Mouse (Mus musculus) liver, embryonic 12.5 days (tissue): ENCODE results near the gene Asgr1. TPM values are rescaled to one million over a fixed set of nuclear protein-coding genes. Genes with fewer than 3 reads are reported as not detected.

Experiments
- ATAC-seq: fragments of 200-750 bp; cut with Nextera tagmentation; 2 replicates; pipeline ENCODE4 v1.8.0; 2017; ENCODE audit warnings: moderate number of reproducible peaks, mild to moderate bottlenecking, moderate library complexity
- H3K27ac ChIP-seq: fragments of 300-500 bp; sonication (generic); 2 replicates; pipeline ENCODE4 v1.5.1; 2016; ENCODE audit warnings: mild to moderate bottlenecking
- H3K27me3 ChIP-seq: fragments of 300-500 bp; sonication (generic); replicated peaks from 2 replicates; pipeline ENCODE4 v1.6.1; 2016; ENCODE audit warnings: mild to moderate bottlenecking, moderate library complexity
- H3K36me3 ChIP-seq: fragments of 300-500 bp; sonication (generic); 2 replicates; pipeline ENCODE4 v1.6.1; 2016; ENCODE audit warnings: mild to moderate bottlenecking, moderate library complexity
- H3K4me1 ChIP-seq: fragments of 300-500 bp; sonication (generic); 2 replicates; pipeline ENCODE4 v1.6.1; 2016
- H3K4me2 ChIP-seq: fragments of 300-500 bp; sonication (generic); 2 replicates; pipeline ENCODE4 v1.6.1; 2016; ENCODE audit warnings: mild to moderate bottlenecking, moderate library complexity
- H3K4me3 ChIP-seq: fragments of 300-500 bp; sonication (generic); 2 replicates; pipeline ENCODE4 v1.5.1; 2016; ENCODE audit warnings: mild to moderate bottlenecking, moderate library complexity
- H3K9ac ChIP-seq: fragments of 300-500 bp; sonication (generic); 2 replicates; pipeline ENCODE4 v1.6.1; 2016; ENCODE audit warnings: mild to moderate bottlenecking, moderate library complexity
- H3K9me3 ChIP-seq: fragments of 300-500 bp; sonication (generic); replicated peaks from 2 replicates; pipeline ENCODE4 v1.6.1; 2016; ENCODE audit warnings: mild to moderate bottlenecking, moderate library complexity
- WGBS: fragments of 180-500 bp; shearing (Covaris S2); methylation state at CpG from one replicate; pipeline ENCODE4 v1.1.7; 2016; ENCODE audit not compliant: insufficient replicate concordance; 5-methylcytosine and 5-hydroxymethylcytosine counted together
- polyA plus RNA-seq: library from polyadenylated mRNA; unstranded; fragments of >200 nt; fragmentation: Nextera tagmentation; extraction: Ambion mirVana; gene quantifications from 2 replicates; pipeline ENCODE4 v1.2.1, GENCODE M21; 2016

Gene Asgr1
- polyA plus RNA-seq, 1 experiment from 2014 or later = 0.63 TPM

DNA sequence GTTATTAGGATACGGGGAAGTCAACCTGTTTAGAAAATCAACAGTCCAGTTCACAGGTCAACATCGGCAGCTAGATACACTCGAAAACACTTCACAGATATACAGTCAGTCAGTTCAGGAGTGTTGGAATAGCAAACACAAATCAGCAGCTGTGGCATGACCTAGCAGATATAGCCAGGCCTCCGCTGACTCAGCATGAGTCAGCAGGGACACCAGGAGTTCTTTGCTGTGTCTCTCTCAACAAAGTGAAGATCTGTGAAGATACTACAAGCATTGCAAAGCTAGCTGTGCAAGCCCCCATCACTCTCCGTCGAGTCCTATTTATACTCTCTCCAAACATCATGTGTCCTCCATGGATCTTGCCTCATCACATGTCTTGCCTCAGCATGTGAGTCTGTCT is 21.7 kb downstream of the Asgr1 start:
- H3K27me3 ChIP-seq = peaks cover 13% of the 10 kb centered on the region; the same call in 1 of the 2 replicates
- peak overlapping the region; percentile 93 for H3K27ac ChIP-seq
- H3K9me3 ChIP-seq = no peaks in the 10 kb centered on the region
- peak overlapping the region; percentile 33; the same call in 1 of the 2 replicates for H3K9ac ChIP-seq
- H3K4me3 ChIP-seq = no peak overlapping the region
- peaks cover 32% of the 10 kb centered on the region for H3K4me1 ChIP-seq
- H3K4me2 ChIP-seq = peak overlapping the region; percentile 53
- H3K36me3 ChIP-seq = no peaks in the 10 kb centered on the region
- WGBS = 55% methylated on average over 6 of the region's 6 CpGs
- ATAC-seq = peak; percentile 89

DNA sequence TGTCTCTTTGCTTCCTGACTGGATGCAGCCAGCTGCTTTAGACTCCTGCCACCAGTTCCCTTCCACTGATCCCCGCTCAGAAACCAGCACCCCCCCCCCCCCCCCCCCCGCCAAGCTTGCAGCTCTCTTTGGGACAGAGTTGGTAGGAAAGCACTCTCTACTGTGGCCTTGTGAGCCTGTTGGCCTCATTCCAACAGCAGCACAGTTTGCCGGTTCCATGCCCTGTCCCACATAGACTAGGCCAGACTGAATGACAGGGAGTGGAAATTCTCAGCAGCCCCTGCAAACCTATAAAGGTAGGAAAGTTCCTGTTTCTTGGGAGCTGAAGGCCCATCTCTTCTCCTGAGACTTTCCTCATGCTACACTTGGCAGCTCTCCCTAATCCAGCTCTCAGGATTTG is 23.6 kb downstream of the Asgr1 start:
- 65% methylated on average over 2 of the region's 3 CpGs for WGBS

DNA sequence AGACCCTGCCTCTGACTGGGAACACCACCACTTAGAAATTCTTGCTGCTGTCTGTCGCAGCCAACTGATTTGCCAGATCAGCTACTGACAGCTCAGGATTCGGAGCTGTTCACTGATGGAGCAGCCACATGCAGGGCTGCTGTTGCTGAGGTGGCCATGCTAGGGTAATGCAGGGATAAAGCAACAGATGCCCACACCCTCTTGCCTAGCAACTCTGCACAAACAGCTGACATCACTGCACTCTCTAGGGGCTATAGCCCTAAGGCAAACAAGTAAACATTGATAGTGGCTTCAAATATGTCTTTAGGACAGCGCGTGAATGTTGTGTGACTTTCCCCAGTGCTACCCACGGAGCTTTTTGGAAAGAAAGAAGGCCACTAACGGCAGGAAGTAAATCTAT is 25.3 kb downstream of the Asgr1 start:
- Histone ChIP-seq H3K4me2 (no peak overlapping the region), H3K27ac (no peak overlapping the region), H3K9ac (no peak overlapping the region), H3K4me1 (peaks cover 32% of the 10 kb centered on the region), H3K36me3 (no peaks in the 10 kb centered on the region), H3K9me3 (no peaks in the 10 kb centered on the region), H3K27me3 (0 out of 2 replicates have a peak, but pooled peaks cover 6% of the 10 kb centered on the region), H3K4me3 (no peak overlapping the region)
- peak; percentile 60; the same call in 1 of the 2 replicates for ATAC-seq
- 67% methylated on average over 6 of the region's 6 CpGs for WGBS

More for the DNA sequence above, 23.6 kb downstream of the Asgr1 start:
- no peaks in the 10 kb centered on the region for H3K36me3 ChIP-seq
- no peak overlapping the region for H3K9ac ChIP-seq
- H3K4me3 ChIP-seq = no peak overlapping the region
- H3K4me1 ChIP-seq = peaks cover 32% of the 10 kb centered on the region
- no peak for ATAC-seq
- no peak overlapping the region for H3K27ac ChIP-seq
- no peaks in the 10 kb centered on the region for H3K9me3 ChIP-seq
- H3K4me2 ChIP-seq = no peak overlapping the region
- H3K27me3 ChIP-seq = peaks cover 14% of the 10 kb centered on the region; the same call in 1 of the 2 replicates

DNA sequence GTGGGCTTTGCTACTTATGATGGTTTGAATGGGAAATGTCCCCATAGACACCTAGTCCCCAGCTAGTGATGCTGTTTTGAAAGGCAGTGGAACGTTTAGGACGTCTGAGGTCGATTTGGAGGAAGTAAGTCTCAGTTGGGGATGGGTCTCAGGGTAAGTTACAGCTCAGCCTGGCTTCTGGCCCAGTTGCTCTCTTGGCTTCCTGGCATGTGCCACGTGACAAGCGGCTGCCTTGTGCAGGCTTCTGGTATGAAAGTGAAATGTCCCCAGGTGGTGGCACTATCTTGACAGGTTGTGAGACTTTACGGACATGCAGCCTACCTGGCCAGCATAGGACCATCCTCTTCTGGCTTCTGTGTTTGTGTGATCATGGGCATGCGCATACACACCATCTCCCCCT is 26.0 kb downstream of the Asgr1 start:
- Histone ChIP-seq H3K36me3 (no peaks in the 10 kb centered on the region), H3K4me2 (no peak overlapping the region), H3K4me3 (no peak overlapping the region), H3K9ac (no peak overlapping the region), H3K27ac (no peak overlapping the region), H3K27me3 (0 out of 2 replicates have a peak, but pooled peaks cover 5% of the 10 kb centered on the region), H3K4me1 (peaks cover 25% of the 10 kb centered on the region), H3K9me3 (no peaks in the 10 kb centered on the region)
- 45% methylated on average over 7 of the region's 7 CpGs for WGBS
- ATAC-seq = no peak

DNA sequence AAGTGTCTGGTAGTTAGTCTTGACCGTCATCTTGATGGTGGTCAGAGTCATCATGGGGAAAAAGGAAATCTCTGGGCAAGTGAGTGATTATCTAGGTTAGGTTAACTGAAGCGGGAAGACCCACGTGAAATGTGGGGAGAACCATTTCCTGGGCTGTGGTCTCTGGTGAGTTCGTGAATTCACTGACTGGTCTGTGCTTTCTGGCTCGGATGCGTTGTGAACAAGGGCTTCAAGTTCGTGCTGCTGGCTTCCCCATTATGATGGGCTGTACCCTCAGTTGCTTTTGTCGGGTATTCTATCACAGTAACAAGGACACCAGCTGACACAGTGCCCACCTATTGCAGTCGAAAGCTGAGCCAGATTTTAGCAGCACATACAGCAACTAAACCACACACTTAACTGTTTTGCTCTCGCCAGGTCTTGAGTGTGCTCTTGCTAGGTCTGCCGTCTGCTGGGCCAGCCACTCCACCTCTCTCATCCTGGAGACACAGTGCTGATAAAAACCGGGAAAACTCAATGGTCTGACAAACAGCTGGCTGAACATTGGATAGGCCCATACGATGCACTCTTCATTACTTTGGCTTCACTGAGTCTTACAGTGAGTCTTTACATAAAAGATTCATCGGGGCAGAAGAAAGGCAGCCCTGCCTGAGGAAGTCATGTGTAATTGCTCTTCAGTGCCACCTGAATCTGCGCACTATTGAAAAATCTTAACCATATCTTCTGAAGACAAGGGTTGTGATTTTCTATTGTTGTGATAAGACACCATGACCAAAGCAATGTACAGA is 27.1 kb downstream of the Asgr1 start:
- H3K4me1 ChIP-seq = peaks cover 15% of the 10 kb centered on the region
- no peak overlapping the region for H3K4me3 ChIP-seq
- WGBS = 44% methylated on average over 15 of the region's 15 CpGs
- no peak overlapping the region for H3K4me2 ChIP-seq
- H3K27ac ChIP-seq = no peak overlapping the region
- no peak overlapping the region for H3K9ac ChIP-seq
- H3K27me3 ChIP-seq = 0 out of 2 replicates have a peak, but pooled peaks cover 5% of the 10 kb centered on the region
- H3K36me3 ChIP-seq = no peaks in the 10 kb centered on the region
- ATAC-seq = no peak
- no peaks in the 10 kb centered on the region for H3K9me3 ChIP-seq

DNA sequence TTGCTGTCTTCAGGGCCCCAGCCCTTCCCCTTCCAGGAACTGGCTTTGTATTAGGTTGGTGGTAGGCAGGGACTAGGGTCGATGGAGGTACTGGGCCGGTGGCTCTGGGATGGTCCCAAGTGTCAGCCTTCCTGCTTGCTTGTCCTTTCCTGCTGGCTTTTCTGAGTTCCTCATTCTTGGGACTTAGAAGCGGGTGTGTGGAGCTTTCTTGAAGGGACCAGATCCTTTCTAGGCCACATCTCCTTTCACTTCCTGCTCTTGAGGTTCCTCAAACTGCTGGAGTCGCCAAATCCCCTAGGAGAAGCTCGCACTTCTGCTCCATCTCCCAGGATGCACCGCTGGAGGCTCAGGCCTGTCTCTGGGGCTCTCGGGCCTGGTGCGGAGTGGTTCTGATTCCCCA is 30.7 kb downstream of the Asgr1 start:
- Histone ChIP-seq H3K9ac (no peak overlapping the region), H3K4me2 (no peak overlapping the region), H3K27me3 (0 out of 2 replicates have a peak, but pooled peaks cover 5% of the 10 kb centered on the region), H3K9me3 (no peaks in the 10 kb centered on the region), H3K36me3 (no peaks in the 10 kb centered on the region), H3K4me1 (no peaks in the 10 kb centered on the region), H3K4me3 (no peak overlapping the region), H3K27ac (no peak overlapping the region)
- ATAC-seq = no peak
- 44% methylated on average over 8 of the region's 8 CpGs for WGBS

DNA sequence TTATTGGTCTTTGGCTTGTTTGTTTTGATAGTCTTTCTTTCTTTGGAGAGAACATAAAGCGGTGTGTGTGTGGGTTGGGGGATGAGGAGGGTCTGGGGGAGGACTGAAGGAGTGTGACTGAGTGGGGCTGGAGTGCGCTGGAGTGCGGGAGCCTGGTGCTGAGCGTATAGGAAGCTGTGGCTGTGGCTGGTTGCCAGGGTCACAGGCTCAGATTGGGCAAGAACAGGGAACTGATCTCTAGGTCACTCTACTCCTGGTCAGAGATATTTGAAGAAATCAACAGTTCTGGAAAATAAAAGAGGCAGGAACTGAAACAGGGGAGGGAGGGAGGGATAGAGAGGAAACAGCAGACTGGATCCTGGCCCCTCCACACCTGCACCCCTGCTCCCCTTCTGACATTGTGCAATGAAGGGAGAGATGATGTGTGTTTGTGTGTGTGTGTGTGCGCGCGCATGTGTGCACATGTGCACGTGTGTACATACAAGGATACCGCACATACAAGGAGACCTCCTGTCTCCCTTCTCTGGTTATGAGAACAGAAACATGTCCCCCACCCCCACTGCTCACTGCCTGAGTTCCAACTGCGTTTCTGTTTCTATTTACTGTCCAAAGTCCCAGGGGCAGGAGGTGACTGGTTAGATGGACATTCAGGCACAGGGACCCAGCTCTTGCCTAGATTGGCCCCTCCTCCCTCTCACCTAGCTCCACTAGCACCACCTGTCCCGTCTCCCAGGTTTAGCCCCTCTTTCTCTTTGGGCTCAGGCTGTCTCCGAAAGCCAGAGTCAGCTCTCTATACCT is 38.3 kb downstream of the Asgr1 start, which contains the start of gene Asgr2:
Gene Asgr2 (plus strand): TSS at position 659 of the 798 bp plus-strand sequence.
- Histone ChIP-seq H3K27me3 (no peaks in the 10 kb centered on the region), H3K4me1 (no peaks in the 10 kb centered on the region), H3K9ac (peak within 1 kb of the TSS; percentile 27; the same call in 1 of the 2 replicates), H3K27ac (peak within 1 kb of the TSS; percentile 56), H3K4me3 (no peak within 1 kb of the TSS), H3K36me3 (no peaks in the 10 kb centered on the region), H3K9me3 (no peaks in the 10 kb centered on the region), H3K4me2 (peak within 1 kb of the TSS; percentile 20; the same call in 1 of the 2 replicates)
- WGBS = 56% methylated on average over 12 of the region's 12 CpGs
- ATAC-seq = peak; percentile 74

DNA sequence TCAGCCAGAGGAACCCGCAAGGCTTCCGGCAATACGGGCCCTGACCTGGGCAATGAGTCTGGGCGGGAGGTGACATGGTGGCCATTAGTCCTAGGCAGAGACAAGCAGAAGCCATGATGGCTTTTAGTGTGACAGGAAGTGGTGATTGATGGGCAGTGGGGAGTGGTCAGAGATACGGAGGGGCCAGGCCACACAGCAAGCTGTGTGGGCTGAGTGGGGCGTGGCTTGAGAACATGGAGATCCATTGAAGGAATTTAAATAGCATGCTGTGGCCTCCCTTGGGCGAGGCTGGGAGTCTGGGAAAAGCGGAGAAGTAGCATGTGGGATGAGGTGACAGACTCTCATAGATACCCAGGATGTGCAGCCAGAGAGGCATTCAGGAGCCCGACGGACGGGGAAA is 43.5 kb downstream of the Asgr1 start:
- H3K36me3 ChIP-seq = no peaks in the 10 kb centered on the region
- H3K4me3 ChIP-seq = no peak overlapping the region
- no peaks in the 10 kb centered on the region for H3K9me3 ChIP-seq
- no peak overlapping the region for H3K4me2 ChIP-seq
- no peak for ATAC-seq
- 69% methylated on average over 11 of the region's 11 CpGs for WGBS
- H3K9ac ChIP-seq = no peak overlapping the region
- no peak overlapping the region for H3K27ac ChIP-seq
- H3K27me3 ChIP-seq = peaks cover 10% of the 10 kb centered on the region; the same call in 1 of the 2 replicates
- H3K4me1 ChIP-seq = no peaks in the 10 kb centered on the region

DNA sequence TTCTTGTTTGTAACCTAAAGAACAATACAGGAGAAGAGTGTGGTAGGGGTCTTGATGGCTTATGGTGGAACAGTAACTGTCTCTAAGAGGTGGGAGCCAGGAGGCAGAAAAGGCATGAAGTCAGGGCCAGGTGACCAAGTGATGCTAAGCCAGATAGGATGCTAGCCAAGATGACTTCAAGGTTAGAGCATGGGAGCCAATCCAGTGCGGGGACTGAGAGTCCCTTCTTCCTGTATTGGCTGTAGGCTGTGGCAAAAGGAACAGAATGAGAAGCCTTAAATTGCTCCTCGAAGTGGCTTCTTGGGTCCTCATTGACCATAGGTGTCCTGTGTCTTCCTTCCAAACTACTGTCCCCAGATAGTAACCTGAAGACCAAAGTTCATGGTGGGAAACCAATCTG is 45.2 kb downstream of the Asgr1 start:
- no peak overlapping the region for H3K9ac ChIP-seq
- no peaks in the 10 kb centered on the region for H3K4me1 ChIP-seq
- no peak for ATAC-seq
- WGBS = 56% methylated on average over 2 of the region's 2 CpGs
- no peak overlapping the region for H3K4me3 ChIP-seq
- H3K27ac ChIP-seq = no peak overlapping the region
- H3K9me3 ChIP-seq = no peaks in the 10 kb centered on the region
- no peak overlapping the region for H3K4me2 ChIP-seq
- peaks cover 14% of the 10 kb centered on the region; the same call in 1 of the 2 replicates for H3K27me3 ChIP-seq
- H3K36me3 ChIP-seq = no peaks in the 10 kb centered on the region

DNA sequence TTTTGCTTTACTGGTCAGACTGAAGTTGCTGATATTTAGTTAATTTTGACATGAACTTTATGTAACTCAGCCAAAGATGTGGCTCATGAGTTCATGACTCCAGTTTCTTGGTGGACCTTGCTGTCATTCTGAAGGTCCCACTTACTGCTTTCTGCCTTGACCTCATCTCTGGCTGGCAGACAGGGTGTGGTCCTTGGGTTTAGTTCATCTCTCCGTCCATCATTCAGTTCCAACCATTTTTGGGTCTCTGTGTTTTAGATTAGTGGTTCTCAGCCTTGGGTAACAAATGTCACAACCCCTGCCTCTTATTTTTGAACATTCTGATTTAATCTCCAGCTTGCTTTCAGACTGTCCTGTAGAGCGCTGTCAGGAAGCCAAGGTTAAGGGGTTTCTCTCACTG is 45.9 kb downstream of the Asgr1 start:
- no peaks in the 10 kb centered on the region for H3K9me3 ChIP-seq
- H3K27ac ChIP-seq = no peak overlapping the region
- H3K4me1 ChIP-seq = no peaks in the 10 kb centered on the region
- peaks cover 14% of the 10 kb centered on the region; the same call in 1 of the 2 replicates for H3K27me3 ChIP-seq
- no peaks in the 10 kb centered on the region for H3K36me3 ChIP-seq
- no peak overlapping the region for H3K4me3 ChIP-seq
- no peak for ATAC-seq
- 55% methylated on average over 2 of the region's 2 CpGs for WGBS
- H3K9ac ChIP-seq = no peak overlapping the region
- no peak overlapping the region for H3K4me2 ChIP-seq

DNA sequence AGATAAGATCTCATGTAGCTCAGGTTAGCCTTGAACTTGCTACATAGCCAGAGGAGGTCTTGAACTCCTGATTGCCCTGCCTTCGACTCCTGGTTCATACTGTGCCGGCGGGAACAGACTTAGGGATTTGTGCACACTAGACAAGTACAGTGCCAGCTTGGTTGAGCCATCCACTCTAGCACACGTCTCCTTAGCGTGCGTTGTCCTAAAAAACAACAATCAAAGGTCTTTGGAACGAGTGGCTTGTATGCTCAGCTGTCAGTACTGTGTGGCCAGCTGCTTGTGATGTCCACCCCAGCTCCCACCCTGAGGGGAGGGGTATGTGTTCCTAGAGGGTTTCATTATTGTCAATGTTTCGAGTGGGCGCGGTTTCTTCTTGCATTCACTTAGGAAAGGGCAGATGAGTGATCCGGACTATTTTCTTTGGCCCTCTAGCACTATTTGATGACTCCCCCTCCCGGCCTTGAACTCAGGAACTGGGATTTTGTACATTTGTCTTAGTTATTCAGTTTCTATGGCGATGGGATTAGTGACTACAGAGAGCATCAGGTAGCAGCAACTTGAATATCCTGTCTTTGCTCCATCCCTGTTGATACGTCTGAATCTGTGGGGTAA is 49.9 kb downstream of the Asgr1 start:
- no peak overlapping the region for H3K9ac ChIP-seq
- no peaks in the 10 kb centered on the region for H3K36me3 ChIP-seq
- peaks cover 10% of the 10 kb centered on the region; the same call in 1 of the 2 replicates for H3K27me3 ChIP-seq
- H3K27ac ChIP-seq = no peak overlapping the region
- no peak overlapping the region for H3K4me3 ChIP-seq
- no peaks in the 10 kb centered on the region for H3K4me1 ChIP-seq
- WGBS = 70% methylated on average over 14 of the region's 14 CpGs
- no peak for ATAC-seq
- no peaks in the 10 kb centered on the region for H3K9me3 ChIP-seq
- H3K4me2 ChIP-seq = no peak overlapping the region
